Mouse (Mus musculus) kidney, adult 2 months (tissue): ENCODE data around the gene Mt2. TPM values are rescaled to one million over a fixed set of nuclear protein-coding genes. Genes with fewer than 3 reads are reported as not detected.

Source experiments
- DNase-seq: peaks from one replicate; pipeline ENCODE4 v3.0.0; 2021
- H3K27ac ChIP-seq: fragments of 200-500 bp; 2 replicates; pipeline ENCODE4 v1.5.1; 2012; ENCODE audit warnings: low read depth, low read length, control low read depth, inconsistent platforms; ENCODE audit not compliant: insufficient read depth
- H3K27me3 ChIP-seq: fragments of 200-500 bp; replicated peaks from 2 replicates; pipeline ENCODE4 v1.6.1; 2012; ENCODE audit warnings: mild to moderate bottlenecking, moderate library complexity, low read length, inconsistent platforms; ENCODE audit not compliant: control insufficient read depth, insufficient read depth
- H3K36me3 ChIP-seq: fragments of 200-500 bp; 2 replicates; pipeline ENCODE4 v1.6.1; 2012; ENCODE audit warnings: mild to moderate bottlenecking, moderate library complexity, low read length, inconsistent platforms; ENCODE audit not compliant: control insufficient read depth, insufficient read depth
- H3K4me1 ChIP-seq: fragments of 200-500 bp; 2 replicates; pipeline ENCODE4 v1.6.1; 2011; ENCODE audit warnings: low read length; ENCODE audit not compliant: control insufficient read depth, insufficient read depth
- H3K4me3 ChIP-seq: fragments of 200-500 bp; 2 replicates; pipeline ENCODE4 v1.5.1; 2011; ENCODE audit warnings: mild to moderate bottlenecking, low read depth, low read length, control low read depth; ENCODE audit not compliant: insufficient read depth
- CTCF ChIP-seq: fragments of 200-500 bp; conservative IDR thresholded peaks from 2 replicates; pipeline ENCODE4 v1.5.1; 2011; ENCODE audit warnings: low read depth, mild to moderate bottlenecking, control low read depth, low read length, moderate library complexity, mixed read lengths; ENCODE audit not compliant: insufficient read depth, insufficient read length
- POLR2A ChIP-seq: fragments of 200-500 bp; IDR thresholded peaks from one replicate; pipeline ENCODE4 v1.6.1; 2011; ENCODE audit warnings: low read depth, low read length, control low read depth
- WGBS: fragments of 180-500 bp; shearing (Covaris S2); methylation state at CpG from one replicate; pipeline ENCODE4 v1.1.7; 2018; 5-methylcytosine and 5-hydroxymethylcytosine counted together
- polyA plus RNA-seq: library from polyadenylated mRNA; depleted of rRNA; stranded (reverse); fragments of >200 nt; gene quantifications from 2 replicates; pipeline ENCODE4 v1.2.3, GENCODE M21; 2012

Mt2 gene
- polyA plus RNA-seq, 1 experiment, result 80.2 TPM

DNA sequence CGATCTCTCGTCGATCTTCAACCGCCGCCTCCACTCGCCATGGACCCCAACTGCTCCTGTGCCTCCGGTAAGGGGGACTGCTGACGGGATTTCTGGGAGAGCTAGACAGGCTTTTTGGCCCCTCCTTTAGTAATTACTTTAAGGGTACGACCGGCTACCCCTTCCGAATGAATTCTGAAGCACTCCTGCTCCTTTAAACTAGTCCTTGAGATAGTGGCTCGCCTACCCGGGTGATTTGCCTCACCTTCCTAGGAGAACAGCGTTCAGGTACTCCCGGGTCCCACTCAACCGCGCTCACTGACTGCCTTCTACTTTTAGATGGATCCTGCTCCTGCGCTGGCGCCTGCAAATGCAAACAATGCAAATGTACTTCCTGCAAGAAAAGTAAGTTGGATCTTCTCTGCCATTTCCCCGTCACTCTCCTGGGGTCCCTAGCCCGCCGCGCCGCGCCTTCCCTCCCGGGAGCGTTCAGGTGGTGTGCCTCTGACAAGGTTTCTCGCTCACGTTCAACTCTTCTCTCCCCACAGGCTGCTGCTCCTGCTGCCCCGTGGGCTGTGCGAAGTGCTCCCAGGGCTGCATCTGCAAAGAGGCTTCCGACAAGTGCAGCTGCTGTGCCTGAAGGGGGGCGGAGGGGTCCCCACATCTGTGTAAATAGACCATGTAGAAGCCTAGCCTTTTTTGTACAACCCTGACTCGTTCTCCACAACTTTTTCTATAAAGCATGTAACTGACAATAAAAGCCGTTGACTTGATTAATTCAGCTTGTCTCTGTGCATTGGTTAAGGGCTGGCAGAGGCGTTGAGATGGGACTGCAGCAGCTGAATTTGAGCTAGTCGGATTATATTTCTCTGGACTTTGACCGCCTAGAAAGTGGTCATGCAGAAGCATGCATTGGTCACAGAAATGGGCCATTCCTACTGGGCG is 607 bp downstream of the Mt2 start:
- Histone ChIP-seq H3K27ac (peak overlapping the region; percentile 34), H3K4me3 (peak overlapping the region; percentile 39), H3K27me3 (no peaks in the 10 kb centered on the region), H3K36me3 (no peaks in the 10 kb centered on the region), H3K4me1 (no peaks in the 10 kb centered on the region)
- 5% methylated on average over 39 of the region's 39 CpGs for WGBS
- TF ChIP-seq POLR2A (no peak), CTCF (no peak)
- DNase-seq, result peak; percentile 16

- no peaks in the 10 kb centered on the region for H3K27me3 ChIP-seq
- WGBS, result 59% methylated on average over 11 of the region's 11 CpGs
- H3K4me3 ChIP-seq, result no peak overlapping the region
- no peaks in the 10 kb centered on the region for H3K4me1 ChIP-seq
- H3K27ac ChIP-seq, result no peak overlapping the region
- no peak for TF ChIP-seq CTCF
- no peak for TF ChIP-seq POLR2A
- no peaks in the 10 kb centered on the region for H3K36me3 ChIP-seq
- DNase-seq, result no peak
These were observed 1.5 kb downstream of the Mt2 start for GRCm38 (mm10) chr8:94173848-94174403.

- no peak for TF ChIP-seq POLR2A
- no peak for TF ChIP-seq CTCF
- no peak for DNase-seq
- no peaks in the 10 kb centered on the region for H3K36me3 ChIP-seq
- no peaks in the 10 kb centered on the region for H3K27me3 ChIP-seq
- H3K4me3 ChIP-seq, result no peak overlapping the region
- H3K27ac ChIP-seq, result no peak overlapping the region
- no peaks in the 10 kb centered on the region for H3K4me1 ChIP-seq
- WGBS, result 56% methylated on average over 7 of the region's 7 CpGs
These were observed 2.3 kb downstream of the Mt2 start for GRCm38 (mm10) chr8:94174619-94175213.

DNA sequence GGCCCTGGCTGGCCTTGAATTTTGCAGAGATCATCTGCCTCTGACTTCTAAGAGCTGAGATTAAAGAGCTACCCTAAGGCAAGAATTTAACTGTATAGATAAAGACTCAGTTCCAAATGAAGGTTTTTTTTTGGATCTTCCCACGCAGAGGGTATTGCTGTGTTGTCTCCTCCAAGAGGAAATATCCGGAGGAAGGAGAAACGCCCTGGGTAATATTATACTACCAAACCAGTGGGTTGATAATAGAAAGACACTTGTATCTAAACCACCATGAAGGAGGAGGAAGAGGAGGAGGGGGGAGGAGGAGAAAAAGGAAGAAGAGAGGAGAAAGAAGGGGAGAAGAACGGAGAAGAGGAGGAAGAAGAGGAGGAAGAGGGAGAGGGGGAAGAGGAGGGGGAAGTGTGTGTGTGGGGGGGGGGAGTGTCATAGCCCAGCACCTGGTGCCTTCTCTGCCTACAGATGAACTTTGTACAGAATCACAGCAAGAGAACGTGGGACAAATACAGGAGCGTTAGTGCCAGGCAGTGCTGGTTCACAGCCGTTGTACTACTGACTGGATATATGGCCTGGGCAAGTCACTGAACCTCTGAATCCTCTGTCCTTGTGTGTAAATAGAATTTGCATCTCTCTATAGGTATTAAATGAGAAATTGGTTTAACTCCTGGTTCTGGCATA is 5.4 kb downstream of the Mt2 start:
- H3K27ac ChIP-seq, result no peak overlapping the region
- no peaks in the 10 kb centered on the region for H3K27me3 ChIP-seq
- DNase-seq, result no peak
- H3K4me3 ChIP-seq, result no peak overlapping the region
- H3K4me1 ChIP-seq, result peaks cover 4% of the 10 kb centered on the region; the same call in 1 of the 2 replicates
- WGBS, result 61% methylated on average over 7 of the region's 7 CpGs
- TF ChIP-seq CTCF (no peak), POLR2A (no peak)
- H3K36me3 ChIP-seq, result no peaks in the 10 kb centered on the region

- H3K27me3 ChIP-seq, result no peaks in the 10 kb centered on the region
- H3K4me3 ChIP-seq, result peak within 1 kb of the TSS; percentile 70
- WGBS, result under 1% methylated on average over 50 of the region's 50 CpGs
- no peaks in the 10 kb centered on the region for H3K36me3 ChIP-seq
- peak within 1 kb of the TSS; percentile 90 for H3K27ac ChIP-seq
- peak; percentile 93 for DNase-seq
- TF ChIP-seq CTCF, result no peak
- peak; percentile 87 for TF ChIP-seq POLR2A
- peaks cover 4% of the 10 kb centered on the region; the same call in 1 of the 2 replicates for H3K4me1 ChIP-seq
These were observed 6.6 kb downstream of the Mt2 start, which contains the start of gene Mt1 for GRCm38 (mm10) chr8:94178857-94179712. TSS of gene Mt1 (plus strand) at chr8:94179082.
